Mouse (Mus musculus): ENCODE results near the gene Tmem87b.
A peak's percentile ranks its signal among the peaks of the same experiment; 100 is the strongest.

Tmem87b gene

GRCm38 (mm10) chr2:128818956-128819643 lies 1.2 kb downstream of the Tmem87b start:
- no peak for DNase-seq (ENCODE audit: low read depth, low spot score)

GRCm38 (mm10) chr2:128820631-128821030 lies 2.7 kb downstream of the Tmem87b start:
- no peak for DNase-seq (ENCODE audit: low read depth, low spot score)

DNA sequence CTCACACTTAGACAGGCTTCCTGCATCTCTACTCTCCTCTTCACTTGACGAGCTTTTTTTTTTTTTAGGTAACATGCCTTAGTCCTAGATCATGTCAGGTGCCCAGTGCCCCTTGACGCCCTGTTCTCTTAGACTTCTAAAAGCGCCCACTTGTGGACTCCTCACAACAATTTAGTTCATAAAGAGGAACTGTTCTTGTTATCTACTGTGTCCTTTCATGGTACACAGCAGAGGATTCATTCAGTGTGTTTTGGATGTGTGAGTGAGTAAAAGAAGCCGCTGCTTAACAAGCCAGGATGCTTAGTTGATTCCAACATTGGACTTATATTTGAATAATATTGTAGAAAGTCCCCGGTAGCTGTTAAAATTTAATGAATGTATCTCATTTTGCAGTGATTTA lies 6.0 kb downstream of the Tmem87b start:
- DNase-seq (ENCODE audit: low read depth, low spot score): no peak

DNA sequence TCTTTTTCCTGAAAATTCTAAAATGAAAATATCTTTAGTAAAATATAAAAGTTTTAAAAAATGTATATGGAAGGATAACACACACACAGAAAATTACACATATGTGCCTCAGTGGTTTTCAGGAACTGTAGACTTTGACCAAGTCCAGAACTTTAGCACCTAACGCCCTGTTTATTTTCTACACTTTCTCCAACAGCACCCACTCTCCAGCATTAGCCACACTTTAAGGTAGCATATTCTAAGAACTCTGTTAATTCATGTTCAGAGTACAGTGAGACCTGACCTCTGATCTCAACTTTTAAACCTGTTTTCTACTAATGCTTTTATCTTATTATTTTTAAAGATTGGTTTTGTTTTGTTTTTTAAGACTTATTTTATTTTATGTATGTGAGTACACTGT lies 9.9 kb downstream of the Tmem87b start:
- no peak for DNase-seq (ENCODE audit: low read depth, low spot score)

GRCm38 (mm10) chr2:128832611-128833010 lies 14.7 kb downstream of the Tmem87b start:
- no peak for DNase-seq (ENCODE audit: low read depth, low spot score)

DNA sequence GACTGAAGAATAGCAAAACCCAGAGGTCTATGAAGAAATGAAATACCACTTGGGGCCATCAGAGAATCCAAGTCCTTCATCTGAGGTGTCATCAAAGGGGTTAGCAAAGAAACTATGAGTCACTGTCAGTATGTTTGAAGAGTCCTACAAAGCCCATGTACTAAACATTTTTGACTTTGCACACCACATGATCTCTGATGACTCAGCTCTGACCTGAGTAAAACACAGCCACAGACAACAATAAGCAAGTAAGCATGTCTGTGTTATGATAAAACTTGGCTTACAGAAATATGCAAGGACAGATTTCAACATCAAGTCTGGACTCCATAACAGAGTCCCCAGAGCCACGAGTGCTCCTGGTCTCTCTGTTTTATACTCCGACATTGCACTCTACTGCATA lies 15.1 kb downstream of the Tmem87b start:
- DNase-seq (ENCODE audit: low read depth, low spot score): no peak

DNA sequence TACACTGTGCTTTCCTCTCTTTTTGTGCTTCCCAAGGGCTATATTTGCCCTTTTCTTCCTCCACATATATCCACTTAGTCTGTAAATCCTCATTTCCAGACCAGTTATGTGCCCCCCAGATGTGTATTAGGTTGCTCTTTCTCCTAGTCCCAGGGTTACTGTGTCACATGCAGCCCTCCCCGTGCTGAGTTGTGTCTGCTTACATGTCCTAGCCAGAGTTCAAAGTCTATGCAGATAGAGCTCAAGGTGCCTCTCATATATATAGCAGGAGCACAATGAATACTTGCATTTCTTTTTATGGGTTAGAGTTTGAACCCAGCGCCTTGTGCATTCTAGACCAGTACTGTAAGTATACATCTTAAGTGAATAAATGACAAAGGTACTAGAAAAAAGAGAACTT lies 15.5 kb downstream of the Tmem87b start:
- DNase-seq (ENCODE audit: low read depth, low spot score): no peak

- DNase-seq (ENCODE audit: low read depth, low spot score): peak; percentile 51
Measured at GRCm38 (mm10) chr2:128837531-128837930, 19.6 kb downstream of the Tmem87b start.

DNA sequence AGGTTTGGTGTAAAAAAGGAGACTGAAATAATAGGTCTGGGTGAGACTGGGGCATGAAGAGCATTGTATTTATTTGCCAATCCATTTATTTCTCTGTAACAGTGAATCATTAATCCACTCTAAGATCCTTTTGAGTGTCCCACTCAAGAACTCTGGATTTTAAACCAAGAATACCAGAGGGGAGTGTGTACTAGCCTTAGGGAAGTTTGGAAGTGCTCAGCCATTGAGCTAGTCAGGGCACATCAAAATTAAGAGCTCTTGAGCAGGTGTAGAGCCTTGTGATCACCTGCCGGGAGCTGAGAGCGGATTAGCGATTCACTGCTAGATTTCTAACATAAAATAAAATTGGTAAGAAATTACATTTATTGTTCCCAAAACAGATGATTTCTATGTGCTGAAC lies 20.7 kb downstream of the Tmem87b start:
- no peak for DNase-seq (ENCODE audit: low read depth, low spot score)

DNA sequence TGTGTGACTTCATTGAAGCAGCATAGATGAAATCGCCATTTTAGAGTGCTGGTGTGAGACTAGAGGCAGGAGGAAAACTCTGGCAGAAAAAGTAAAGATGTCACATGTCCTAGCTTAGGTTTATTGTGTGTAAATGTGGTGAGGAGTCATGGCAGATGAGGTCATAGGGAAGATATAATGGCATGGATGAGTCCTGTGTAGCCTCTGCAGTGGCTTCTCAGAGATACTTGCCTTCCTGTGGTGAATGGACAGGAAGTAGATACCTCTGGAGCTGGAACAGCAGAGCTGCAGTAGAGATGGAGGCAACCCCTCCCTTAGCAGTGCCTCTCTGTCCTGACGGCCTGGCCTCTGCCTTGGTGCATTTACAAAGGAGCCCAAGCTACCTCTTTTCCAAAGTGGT lies 21.6 kb downstream of the Tmem87b start:
- DNase-seq (ENCODE audit: low read depth, low spot score): no peak

GRCm38 (mm10) chr2:128842437-128842836 lies 24.5 kb downstream of the Tmem87b start:
- no peak for DNase-seq (ENCODE audit: low read depth, low spot score)

DNA sequence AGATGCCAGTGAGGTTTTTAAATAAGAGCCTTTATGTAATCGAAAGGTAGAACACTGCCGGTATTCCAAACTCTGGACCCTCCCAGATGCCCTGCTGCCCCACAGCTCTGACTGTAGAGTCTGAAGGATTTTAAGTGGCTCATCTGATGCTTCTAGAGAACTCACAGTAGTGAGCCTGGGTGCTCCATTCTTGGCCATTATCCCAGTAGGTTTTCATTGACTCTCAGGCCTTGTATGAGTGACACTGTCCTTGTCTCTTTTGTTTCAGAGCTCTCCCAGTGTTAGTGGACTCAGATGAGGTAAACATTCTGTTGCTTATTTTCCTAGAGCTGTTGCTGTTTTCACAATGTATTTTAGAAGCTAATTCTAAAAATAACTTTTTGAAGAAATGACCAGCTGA lies 32.1 kb downstream of the Tmem87b start:
- DNase-seq (ENCODE audit: low read depth, low spot score): no peak

- no peak for DNase-seq (ENCODE audit: low read depth, low spot score)
Measured at GRCm38 (mm10) chr2:128856673-128857072, 38.8 kb downstream of the Tmem87b start.

DNA sequence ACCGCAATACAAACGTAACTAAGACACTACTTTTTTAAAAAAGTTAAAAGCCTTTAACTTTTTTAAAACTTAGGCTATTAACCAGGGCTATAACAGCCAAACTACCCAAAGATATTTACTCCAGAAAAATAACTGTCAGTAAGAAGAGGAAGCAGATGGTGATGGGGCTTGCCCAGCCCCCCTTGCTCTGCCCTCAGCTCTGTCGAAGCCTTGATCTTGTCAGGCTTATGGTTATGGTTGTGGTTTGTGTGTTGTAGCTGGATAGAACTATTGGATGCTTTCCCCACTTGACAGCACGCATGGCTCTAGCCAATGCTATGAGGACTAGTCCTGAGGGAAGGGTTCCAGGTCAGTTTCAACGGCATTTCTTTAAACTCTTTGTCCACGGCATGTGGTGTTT lies 41.0 kb downstream of the Tmem87b start:
- DNase-seq (ENCODE audit: low read depth, low spot score): no peak

DNA sequence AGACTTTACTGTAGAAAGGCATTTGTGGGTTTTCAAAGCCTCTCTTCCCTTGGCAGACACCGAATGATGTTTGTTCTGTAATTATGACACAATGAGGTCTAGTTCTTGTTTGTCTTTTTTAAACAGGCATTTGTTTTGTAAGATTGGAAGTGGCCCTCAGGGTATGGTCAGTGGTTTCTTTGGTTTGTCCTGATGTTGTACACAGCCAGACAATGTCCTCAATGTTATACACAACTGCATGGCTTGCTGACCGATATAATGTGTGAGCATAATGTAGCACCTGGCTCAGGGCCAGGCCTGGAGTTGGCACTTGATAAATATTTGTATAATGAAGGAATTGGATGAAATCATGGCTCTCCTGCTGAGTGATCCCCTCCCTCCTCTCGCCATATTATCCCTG lies 41.9 kb downstream of the Tmem87b start:
- DNase-seq (ENCODE audit: low read depth, low spot score): no peak

DNA sequence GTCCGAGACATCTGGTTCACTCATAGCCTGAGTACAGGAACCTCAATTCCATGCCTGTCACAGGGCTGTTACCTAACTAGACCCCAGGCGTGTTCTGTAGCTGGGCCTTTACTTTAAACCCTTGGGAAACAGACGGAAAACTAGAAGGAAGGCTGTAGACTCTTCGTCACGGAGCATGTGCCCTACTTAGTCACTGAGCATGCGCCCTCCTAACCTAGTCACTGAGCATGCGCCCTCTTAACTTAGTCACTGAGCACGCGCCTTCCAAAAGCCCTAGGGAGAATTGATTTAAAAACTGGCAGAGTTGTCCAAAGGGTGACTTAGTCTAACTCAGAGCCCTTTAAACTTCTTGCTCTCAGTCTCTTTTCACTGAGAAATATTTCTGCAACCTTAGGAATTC lies 44.7 kb downstream of the Tmem87b start, which contains the start of gene Fbln7:
Gene Fbln7 (plus strand): TSS at position 346 of the 400 bp plus-strand sequence.
- no peak for DNase-seq (ENCODE audit: low read depth, low spot score)

GRCm38 (mm10) chr2:128863777-128864331 lies 45.9 kb downstream of the Tmem87b start:
- peak; percentile 21 for DNase-seq (ENCODE audit: low read depth, low spot score)

DNA sequence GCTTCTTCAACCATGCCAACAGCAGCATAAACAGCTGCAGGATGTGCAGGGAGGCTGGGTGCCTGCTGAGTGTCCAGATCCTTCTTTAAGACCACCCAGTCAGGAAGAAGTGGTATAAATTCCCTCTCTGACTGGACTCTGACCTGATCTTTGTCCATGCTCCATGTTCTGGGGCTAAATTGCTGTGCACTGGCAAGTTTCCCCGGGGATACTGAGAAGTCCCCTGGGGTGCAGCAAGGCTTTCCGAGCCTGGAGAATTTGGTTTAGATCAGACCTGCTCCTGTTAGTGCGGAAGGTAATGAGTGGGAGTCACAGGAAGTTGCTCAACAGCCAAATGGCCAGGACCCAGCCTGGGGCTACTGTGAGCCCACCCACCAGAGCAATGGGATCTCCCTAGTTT lies 47.1 kb downstream of the Tmem87b start:
- no peak for DNase-seq (ENCODE audit: low read depth, low spot score)

GRCm38 (mm10) chr2:128871656-128872055 lies 53.7 kb downstream of the Tmem87b start:
- DNase-seq (ENCODE audit: low read depth, low spot score): no peak

DNA sequence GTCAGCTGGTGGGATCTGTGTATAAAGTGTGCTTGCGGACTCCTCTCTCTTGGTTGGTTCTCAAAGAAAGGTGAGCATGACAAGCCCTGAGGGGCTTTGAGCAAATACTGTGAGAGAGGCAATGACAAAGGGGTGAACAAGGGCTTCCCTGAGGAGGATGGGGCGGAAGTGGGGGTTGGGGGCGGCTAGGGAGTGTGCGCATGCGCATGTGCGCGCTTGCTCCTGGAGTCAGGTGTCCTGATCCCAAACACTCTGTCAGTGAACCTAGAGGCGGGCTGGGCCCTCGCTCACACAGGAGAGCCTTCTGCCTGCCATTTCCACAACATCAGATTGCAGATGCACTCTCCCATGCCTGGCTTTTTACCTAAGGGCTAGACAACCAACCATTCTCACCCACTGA lies 54.3 kb downstream of the Tmem87b start:
- DNase-seq (ENCODE audit: low read depth, low spot score): no peak

- DNase-seq (ENCODE audit: low read depth, low spot score): no peak
Measured at GRCm38 (mm10) chr2:128875526-128875925, 57.6 kb downstream of the Tmem87b start.

- no peak for DNase-seq (ENCODE audit: low read depth, low spot score)
Measured at GRCm38 (mm10) chr2:128881236-128881635, 63.3 kb downstream of the Tmem87b start.

DNA sequence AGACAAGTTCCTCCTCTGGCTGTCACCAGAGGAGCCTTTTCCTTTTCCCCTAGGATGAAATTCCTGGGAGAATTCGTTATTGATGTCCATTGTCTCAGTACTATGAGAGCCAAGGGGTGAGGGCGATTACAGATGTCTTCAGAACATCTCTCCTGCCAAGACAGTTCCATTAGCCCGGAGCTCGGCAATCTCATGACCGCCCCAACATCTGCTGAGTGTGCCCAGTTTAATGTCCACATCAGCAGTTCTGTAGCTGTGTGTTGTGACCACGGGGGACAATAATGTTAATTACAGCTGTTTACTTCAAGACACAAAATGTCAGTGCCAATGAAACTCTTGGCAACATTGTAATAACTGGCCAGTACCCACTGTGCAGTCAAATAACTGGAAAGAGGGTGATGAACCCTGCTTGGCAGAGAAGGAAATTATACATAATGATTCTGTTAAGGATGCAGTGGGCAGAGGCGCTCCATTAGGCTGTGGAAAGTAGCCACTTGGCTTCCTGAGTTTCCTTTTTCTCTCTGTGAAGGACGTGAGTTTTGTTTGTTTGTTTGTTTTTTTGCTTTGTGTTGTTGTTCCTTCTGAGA lies 67.4 kb downstream of the Tmem87b start:
- no peak for DNase-seq (ENCODE audit: low read depth, low spot score)

Data from retina, postnatal 7 days (tissue).